Mouse (Mus musculus): ENCODE results near the gene Lhfp. TPM values are rescaled to one million over a fixed set of nuclear protein-coding genes. Genes with fewer than 3 reads are reported as not detected.

The Lhfp gene
- total RNA-seq (2014; rRNA removed) (49.3 and 50.3 TPM in 2 replicates), polyA plus RNA-seq (2015; fragmentation: Nextera tagmentation; extraction: Ambion mirVana) (59.7 and 62.9 TPM in 2 replicates)

- Histone ChIP-seq H3K9me3 (ENCODE audit: low read length) (no peaks in the 10 kb centered on the region), H3K36me3 (ENCODE audit: insufficient read depth, low read length) (no peaks in the 10 kb centered on the region), H3K27ac (ENCODE audit: low read depth, low read length) (peak within 1 kb of the TSS; percentile 65; the same call in 1 of the 2 replicates), H3K4me2 (ENCODE audit: low read depth, low read length, poor library complexity, severe bottlenecking) (peak within 1 kb of the TSS; percentile 86), H3K27me3 (ENCODE audit: insufficient read depth, low read length) (no peaks in the 10 kb centered on the region), H3K4me3 (ENCODE audit: low read depth, low read length) (peak within 1 kb of the TSS; percentile 79), H3K9ac (replicated peaks; ENCODE audit: low read length, poor library complexity, severe bottlenecking) (peak within 1 kb of the TSS; percentile 74), H3K4me1 (ENCODE audit: insufficient read depth, low read length) (no peaks in the 10 kb centered on the region)
- under 1% methylated on average over 48 of the region's 58 CpGs for WGBS
- ATAC-seq (ENCODE audit: low FRiP score) (peak; percentile 87), DNase-seq (ENCODE audit: low spot score) (peak; percentile 63)
- peak; percentile 63 for TF ChIP-seq CTCF (IDR thresholded peaks at IDR 0.05)
Observed at GRCm38 (mm10) chr3:53041411-53042239, at the start of gene Lhfp. Lhfp (plus strand) TSS chr3:53041528.

DNA sequence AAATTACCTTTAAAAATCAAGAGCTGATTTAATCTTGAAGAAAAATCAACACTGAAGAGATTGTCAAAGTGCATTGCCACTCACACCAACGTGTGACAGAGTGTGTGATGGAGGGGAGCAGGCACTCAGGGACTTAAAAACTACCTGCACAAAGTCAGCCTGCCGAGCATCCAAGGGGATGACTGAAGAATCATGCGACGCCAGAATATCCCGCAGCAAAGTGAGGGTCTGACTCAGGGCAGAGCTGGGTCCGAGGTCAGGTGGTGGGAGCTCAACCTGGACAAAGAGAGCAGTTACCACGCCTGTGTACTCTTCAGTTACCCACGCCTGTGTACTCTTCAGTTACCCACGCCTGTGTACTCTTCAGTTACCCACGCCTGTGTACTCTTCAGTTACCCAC, 48.0 kb upstream of the Lhfp start:
- Histone ChIP-seq H3K4me2 (ENCODE audit: low read depth, low read length, poor library complexity, severe bottlenecking) (no peak overlapping the region), H3K27ac (ENCODE audit: low read depth, low read length) (no peak overlapping the region), H3K9ac (replicated peaks; ENCODE audit: low read length, poor library complexity, severe bottlenecking) (no peak overlapping the region), H3K27me3 (ENCODE audit: insufficient read depth, low read length) (no peaks in the 10 kb centered on the region), H3K4me3 (ENCODE audit: low read depth, low read length) (no peak overlapping the region), H3K4me1 (ENCODE audit: insufficient read depth, low read length) (no peaks in the 10 kb centered on the region), H3K36me3 (ENCODE audit: insufficient read depth, low read length) (peaks cover 57% of the 10 kb centered on the region), H3K9me3 (ENCODE audit: low read length) (no peaks in the 10 kb centered on the region)
- DNase-seq (ENCODE audit: low spot score) (no peak), ATAC-seq (ENCODE audit: low FRiP score) (no peak)
- no peak for TF ChIP-seq CTCF (IDR thresholded peaks at IDR 0.05)
- 89% methylated on average over 9 of the region's 10 CpGs for WGBS

DNA sequence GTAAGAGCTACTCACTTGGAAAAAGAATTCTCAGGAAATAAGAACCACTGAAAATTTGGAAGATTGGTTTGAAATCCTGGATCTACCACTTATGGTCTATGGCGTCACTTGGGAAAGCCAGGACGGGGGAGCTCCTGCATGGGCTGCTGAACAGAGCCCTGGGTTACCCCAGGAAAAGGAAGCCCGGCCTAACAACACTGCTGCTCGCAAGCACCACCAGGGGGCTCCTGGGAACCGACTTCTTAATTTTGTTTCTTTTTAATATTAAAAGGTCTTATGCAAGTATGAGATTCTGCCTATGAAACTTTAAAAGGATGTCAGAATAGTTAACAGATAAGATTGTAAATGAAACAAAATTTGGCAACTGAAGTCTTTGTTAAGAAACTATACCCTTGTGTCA, 46.7 kb upstream of the Lhfp start:
- Histone ChIP-seq H3K4me3 (ENCODE audit: low read depth, low read length) (no peak overlapping the region), H3K4me1 (ENCODE audit: insufficient read depth, low read length) (no peaks in the 10 kb centered on the region), H3K27me3 (ENCODE audit: insufficient read depth, low read length) (no peaks in the 10 kb centered on the region), H3K9me3 (ENCODE audit: low read length) (no peaks in the 10 kb centered on the region), H3K4me2 (ENCODE audit: low read depth, low read length, poor library complexity, severe bottlenecking) (no peak overlapping the region), H3K36me3 (ENCODE audit: insufficient read depth, low read length) (peaks cover 61% of the 10 kb centered on the region), H3K27ac (ENCODE audit: low read depth, low read length) (no peak overlapping the region), H3K9ac (replicated peaks; ENCODE audit: low read length, poor library complexity, severe bottlenecking) (no peak overlapping the region)
- ATAC-seq (ENCODE audit: low FRiP score) (no peak), DNase-seq (ENCODE audit: low spot score) (peak; percentile 3)
- peak; percentile 65 for TF ChIP-seq CTCF (IDR thresholded peaks at IDR 0.05)
- WGBS: 62% methylated on average over 5 of the region's 5 CpGs

DNA sequence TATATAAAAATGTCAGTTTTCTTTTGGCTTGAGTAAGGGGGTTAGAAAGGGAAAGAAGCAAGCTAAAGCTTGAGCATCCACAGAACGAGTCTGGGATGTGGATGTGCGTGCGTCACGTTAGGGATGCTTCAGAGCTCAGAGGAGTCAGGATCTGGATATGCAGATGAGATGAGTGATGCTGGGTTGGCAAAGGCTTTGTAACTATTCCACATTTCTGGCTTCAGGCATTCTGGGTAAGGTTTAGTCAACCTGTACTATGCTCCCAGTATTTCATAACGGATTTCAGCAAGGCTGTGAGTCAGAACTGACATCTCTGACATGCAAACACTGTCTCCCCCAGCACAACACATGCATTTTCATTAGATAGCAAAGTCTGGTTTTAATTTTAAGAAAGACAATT, 44.7 kb upstream of the Lhfp start:
- Histone ChIP-seq H3K27me3 (ENCODE audit: insufficient read depth, low read length) (no peaks in the 10 kb centered on the region), H3K9me3 (ENCODE audit: low read length) (no peaks in the 10 kb centered on the region), H3K9ac (replicated peaks; ENCODE audit: low read length, poor library complexity, severe bottlenecking) (no peak overlapping the region), H3K4me1 (ENCODE audit: insufficient read depth, low read length) (no peaks in the 10 kb centered on the region), H3K27ac (ENCODE audit: low read depth, low read length) (no peak overlapping the region), H3K36me3 (ENCODE audit: insufficient read depth, low read length) (peaks cover 75% of the 10 kb centered on the region), H3K4me2 (ENCODE audit: low read depth, low read length, poor library complexity, severe bottlenecking) (no peak overlapping the region), H3K4me3 (ENCODE audit: low read depth, low read length) (no peak overlapping the region)
- DNase-seq (ENCODE audit: low spot score) (no peak), ATAC-seq (ENCODE audit: low FRiP score) (no peak)
- WGBS: 91% methylated on average over 5 of the region's 5 CpGs
- TF ChIP-seq CTCF (IDR thresholded peaks at IDR 0.05): no peak

DNA sequence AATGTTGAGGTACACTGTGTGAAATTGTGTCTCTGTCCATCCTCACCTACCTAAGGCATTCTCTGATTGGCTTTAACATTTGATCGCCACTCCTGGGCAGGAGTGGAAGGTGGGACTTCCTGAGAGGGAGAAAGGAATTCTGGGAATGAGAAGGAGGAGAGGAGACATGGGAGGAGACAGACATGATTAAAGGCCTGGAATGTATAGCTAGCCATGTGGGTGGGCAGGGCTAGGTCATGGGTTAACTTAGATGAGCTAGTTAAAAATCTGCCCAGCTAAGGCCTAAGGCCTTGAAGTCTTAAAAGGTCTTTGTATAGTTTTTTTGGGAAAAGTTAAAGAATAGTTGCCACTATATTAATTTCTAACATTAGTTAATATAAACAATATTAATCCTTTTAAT, 43.9 kb upstream of the Lhfp start:
- no peak for ATAC-seq (ENCODE audit: low FRiP score)
- WGBS: 83% methylated on average over 1 of the region's 1 CpGs
- no peak overlapping the region for H3K4me3 ChIP-seq (ENCODE audit: low read depth, low read length)
- no peak overlapping the region for H3K9ac ChIP-seq (replicated peaks; ENCODE audit: low read length, poor library complexity, severe bottlenecking)
- H3K9me3 ChIP-seq (ENCODE audit: low read length): no peaks in the 10 kb centered on the region
- no peak for DNase-seq (ENCODE audit: low spot score)
- H3K36me3 ChIP-seq (ENCODE audit: insufficient read depth, low read length): peaks cover 78% of the 10 kb centered on the region
- H3K27me3 ChIP-seq (ENCODE audit: insufficient read depth, low read length): no peaks in the 10 kb centered on the region
- H3K4me2 ChIP-seq (ENCODE audit: low read depth, low read length, poor library complexity, severe bottlenecking): no peak overlapping the region
- no peak overlapping the region for H3K27ac ChIP-seq (ENCODE audit: low read depth, low read length)
- H3K4me1 ChIP-seq (ENCODE audit: insufficient read depth, low read length): no peaks in the 10 kb centered on the region
- no peak for TF ChIP-seq CTCF (IDR thresholded peaks at IDR 0.05)

- no peak for TF ChIP-seq CTCF (IDR thresholded peaks at IDR 0.05)
- Histone ChIP-seq H3K27me3 (ENCODE audit: insufficient read depth, low read length) (no peaks in the 10 kb centered on the region), H3K27ac (ENCODE audit: low read depth, low read length) (no peak overlapping the region), H3K4me1 (ENCODE audit: insufficient read depth, low read length) (no peaks in the 10 kb centered on the region), H3K9ac (replicated peaks; ENCODE audit: low read length, poor library complexity, severe bottlenecking) (no peak overlapping the region), H3K4me3 (ENCODE audit: low read depth, low read length) (no peak overlapping the region), H3K4me2 (ENCODE audit: low read depth, low read length, poor library complexity, severe bottlenecking) (no peak overlapping the region), H3K36me3 (ENCODE audit: insufficient read depth, low read length) (peaks cover 70% of the 10 kb centered on the region), H3K9me3 (ENCODE audit: low read length) (no peaks in the 10 kb centered on the region)
- DNase-seq (ENCODE audit: low spot score): no peak
- no peak for ATAC-seq (ENCODE audit: low FRiP score)
- 85% methylated on average over 15 of the region's 15 CpGs for WGBS
Observed at GRCm38 (mm10) chr3:52999016-52999744, 42.1 kb upstream of the Lhfp start.

All from midbrain, postnatal 0 days (tissue).